Mouse (Mus musculus) ovary, adult 2 months (tissue): ENCODE results near the gene Hs2st1. TPM values are rescaled to one million over a fixed set of nuclear protein-coding genes. Genes with fewer than 3 reads are reported as not detected.

ENCODE experiments used
- polyA plus RNA-seq: library from polyadenylated mRNA; depleted of rRNA; stranded (reverse); fragments of >200 nt; gene quantifications from 2 replicates; pipeline ENCODE4 v1.2.3, GENCODE M21; 2012; rRNA removed

The Hs2st1 gene
- polyA plus RNA-seq: 6.6 and 8.3 TPM in 2 replicates

DNA sequence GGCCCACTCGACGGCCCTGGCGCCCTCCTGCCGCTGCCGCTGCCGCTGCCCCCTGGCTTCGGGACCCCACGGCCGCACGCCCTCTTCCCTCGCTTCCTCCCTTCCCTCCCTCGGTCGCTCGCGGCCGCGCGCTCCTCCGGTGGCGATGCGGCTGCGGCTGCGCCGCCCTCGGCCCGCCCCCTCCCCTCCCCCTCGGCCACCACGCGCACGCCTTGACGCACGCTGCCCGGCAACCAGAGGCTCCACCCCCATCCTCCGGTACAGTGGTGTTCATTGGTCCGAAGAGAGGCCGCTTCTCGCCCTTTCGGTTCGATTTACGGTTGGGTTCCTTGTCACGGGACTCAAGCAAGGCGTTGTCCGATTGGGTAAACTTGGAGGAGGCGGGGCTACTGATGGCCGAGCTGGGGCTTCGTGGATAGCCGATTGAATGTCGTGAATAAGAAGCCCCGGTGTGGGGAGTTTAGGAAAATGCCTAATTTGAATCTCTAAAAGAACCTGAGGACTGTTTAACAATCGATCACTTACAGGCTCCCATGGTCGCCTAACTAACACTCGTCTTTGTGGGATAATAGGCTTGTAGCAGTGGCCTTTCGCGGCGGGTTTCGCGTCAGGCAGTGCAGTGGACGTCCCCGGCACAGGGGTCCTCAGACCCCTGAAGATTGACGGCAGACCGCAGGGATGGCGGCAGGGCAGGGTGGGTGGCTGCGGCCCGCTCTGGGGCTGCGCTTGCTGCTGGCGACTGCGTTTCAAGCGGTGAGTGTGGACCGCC lies at the start of gene Hs2st1, which contains the start of gene Selenof:
Gene Hs2st1 (minus strand): TSS at position 135 of the 769 bp plus-strand sequence.
Gene Selenof (plus strand): TSS at position 258 of the 769 bp plus-strand sequence.

Other genes with a start within 250 kb of the Hs2st1 start
- 132 and 256 TPM in 2 replicates for gene Selenof, start 123 bp upstream of the Hs2st1 start, polyA plus RNA-seq
- gene Sh3glb1, start 150.2 kb upstream of the Hs2st1 start, polyA plus RNA-seq: 7.0 and 7.4 TPM in 2 replicates
- gene Clca3a1, start 190.8 kb upstream of the Hs2st1 start, polyA plus RNA-seq: 6.2 and 6.5 TPM in 2 replicates
- gene Clca3a2, start 249.3 kb upstream of the Hs2st1 start, polyA plus RNA-seq: 0.17 and 0.93 TPM in 2 replicates